Mouse (Mus musculus) ES-Bruce4 (cell line): ENCODE results near the gene B9d2. TPM values are rescaled to one million over a fixed set of nuclear protein-coding genes. Genes with fewer than 3 reads are reported as not detected.

Source experiments
- H3K27ac ChIP-seq: 2 replicates; pipeline ENCODE4 v1.5.1; 2012; ENCODE audit warnings: low read length, inconsistent platforms; ENCODE audit not compliant: insufficient read depth
- H3K27me3 ChIP-seq: 2 replicates; pipeline ENCODE4 v1.6.1; 2012; ENCODE audit warnings: mild to moderate bottlenecking, low read length, inconsistent platforms; ENCODE audit not compliant: control insufficient read depth, poor library complexity, insufficient read depth, severe bottlenecking
- H3K36me3 ChIP-seq: 2 replicates; pipeline ENCODE4 v1.6.1; 2012; ENCODE audit warnings: inconsistent platforms, mild to moderate bottlenecking, low read length, moderate library complexity; ENCODE audit not compliant: control insufficient read depth, poor library complexity, insufficient read depth, severe bottlenecking
- H3K4me1 ChIP-seq: one replicate; pipeline ENCODE4 v1.8.1; 2011; ENCODE audit warnings: low read length; ENCODE audit not compliant: control insufficient read depth, insufficient read depth
- H3K4me3 ChIP-seq: 2 replicates; pipeline ENCODE4 v1.5.1; 2011; ENCODE audit warnings: low read depth, mild to moderate bottlenecking, low read length
- H3K9ac ChIP-seq: 2 replicates; pipeline ENCODE4 v1.6.1; 2012; ENCODE audit warnings: low read depth, mild to moderate bottlenecking, inconsistent platforms; ENCODE audit not compliant: poor library complexity, severe bottlenecking
- H3K9me3 ChIP-seq: replicated peaks from 2 replicates; pipeline ENCODE4 v1.6.1; 2012; ENCODE audit warnings: mild to moderate bottlenecking, low read length, inconsistent platforms; ENCODE audit not compliant: control insufficient read depth, poor library complexity, insufficient read depth, severe bottlenecking
- CTCF ChIP-seq: IDR thresholded peaks from one replicate; pipeline ENCODE4 v1.8.1; 2011; ENCODE audit warnings: low read depth, low read length
- EP300 ChIP-seq: IDR thresholded peaks from 2 replicates; pipeline ENCODE4 v1.6.1; 2011; ENCODE audit warnings: low read depth, low read length; ENCODE audit not compliant: insufficient read depth
- POLR2A ChIP-seq: IDR thresholded peaks from one replicate; pipeline ENCODE4 v1.8.1; 2011; ENCODE audit warnings: low read length; ENCODE audit not compliant: insufficient read depth
- polyA plus RNA-seq: library from polyadenylated mRNA; stranded (reverse); fragments of >200 nt; gene quantifications from 2 replicates; pipeline ENCODE4 v1.2.4, GENCODE M21; 2011; ENCODE audit warnings: low read depth; ENCODE audit not compliant: missing spikeins, insufficient read depth, insufficient read length

The B9d2 gene
- polyA plus RNA-seq, 1 experiment, result 15.2 TPM

DNA sequence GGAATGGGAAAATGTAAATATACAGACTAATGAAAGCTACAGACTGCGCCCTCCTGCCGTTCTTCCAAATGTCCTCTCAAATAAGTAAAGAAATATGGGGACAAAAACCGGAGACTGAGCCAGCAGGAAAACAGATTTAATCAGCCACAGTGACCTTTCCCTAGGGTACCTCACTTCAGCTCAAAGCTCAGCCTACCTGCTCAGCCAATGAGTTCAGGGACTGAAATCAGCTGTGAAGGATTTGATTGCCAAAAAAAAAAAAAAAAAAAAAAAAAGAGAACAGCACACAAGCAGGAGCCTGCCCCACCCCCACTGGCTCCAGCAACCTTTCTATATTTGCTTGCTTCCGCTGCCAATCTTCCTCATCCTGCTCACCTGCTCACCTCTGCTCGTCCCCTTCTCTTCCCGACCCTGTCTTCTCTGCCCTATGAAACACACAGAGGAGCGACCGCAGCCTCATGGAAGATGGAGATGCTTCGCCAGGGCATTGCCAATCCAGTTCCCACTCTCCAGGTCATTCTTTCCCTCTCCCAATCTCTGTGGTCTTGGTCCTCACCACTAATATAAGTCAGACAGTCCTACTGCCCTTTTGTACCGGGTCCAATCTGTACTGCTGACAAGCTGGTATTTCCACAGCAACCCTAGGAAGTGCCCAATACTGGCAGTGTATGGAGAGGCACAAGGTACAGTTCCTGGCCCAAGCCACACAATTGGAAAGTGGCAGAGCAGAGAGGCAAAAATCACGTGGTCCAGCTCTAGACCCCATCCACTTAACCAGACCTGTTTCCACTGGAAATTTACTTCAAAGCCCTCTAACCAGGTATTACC lies 24.8 kb upstream of the B9d2 start:
- Histone ChIP-seq H3K9me3 (no peaks in the 10 kb centered on the region), H3K4me3 (no peak overlapping the region), H3K4me1 (no peaks in the 10 kb centered on the region), H3K27ac (peak overlapping the region; percentile 70), H3K36me3 (no peaks in the 10 kb centered on the region; the same call in 1 of the 2 replicates), H3K9ac (peak overlapping the region; percentile 21; the same call in 1 of the 2 replicates), H3K27me3 (no peaks in the 10 kb centered on the region)
- TF ChIP-seq EP300, result no peak
- TF ChIP-seq POLR2A, result no peak
- no peak for TF ChIP-seq CTCF

DNA sequence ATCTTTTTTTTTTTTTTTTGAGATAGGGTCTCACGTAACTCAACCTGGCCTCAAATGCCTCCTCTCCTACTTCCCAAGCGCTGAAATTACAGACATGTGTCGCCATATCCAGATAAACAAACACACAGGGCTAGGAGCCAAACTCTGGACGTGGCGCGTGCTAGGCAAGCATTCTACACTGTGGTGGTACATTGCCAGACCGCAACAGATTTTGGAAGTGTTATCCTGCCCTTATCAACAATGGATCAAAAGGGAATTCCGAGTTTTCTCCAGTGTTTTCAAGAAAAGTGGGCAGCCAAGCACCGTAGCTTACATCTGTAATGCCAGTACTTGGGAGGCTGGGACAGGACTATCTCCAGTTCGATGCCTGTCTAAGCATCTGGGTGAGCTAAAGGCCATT lies 22.8 kb upstream of the B9d2 start:
- no peaks in the 10 kb centered on the region for H3K27me3 ChIP-seq
- peak overlapping the region; percentile 65; the same call in 1 of the 2 replicates for H3K9ac ChIP-seq
- peaks cover 14% of the 10 kb centered on the region for H3K36me3 ChIP-seq
- no peaks in the 10 kb centered on the region for H3K9me3 ChIP-seq
- no peak overlapping the region for H3K27ac ChIP-seq
- H3K4me3 ChIP-seq, result peak overlapping the region; percentile 81
- TF ChIP-seq EP300, result no peak
- TF ChIP-seq POLR2A, result no peak
- no peak for TF ChIP-seq CTCF
- H3K4me1 ChIP-seq, result no peaks in the 10 kb centered on the region

DNA sequence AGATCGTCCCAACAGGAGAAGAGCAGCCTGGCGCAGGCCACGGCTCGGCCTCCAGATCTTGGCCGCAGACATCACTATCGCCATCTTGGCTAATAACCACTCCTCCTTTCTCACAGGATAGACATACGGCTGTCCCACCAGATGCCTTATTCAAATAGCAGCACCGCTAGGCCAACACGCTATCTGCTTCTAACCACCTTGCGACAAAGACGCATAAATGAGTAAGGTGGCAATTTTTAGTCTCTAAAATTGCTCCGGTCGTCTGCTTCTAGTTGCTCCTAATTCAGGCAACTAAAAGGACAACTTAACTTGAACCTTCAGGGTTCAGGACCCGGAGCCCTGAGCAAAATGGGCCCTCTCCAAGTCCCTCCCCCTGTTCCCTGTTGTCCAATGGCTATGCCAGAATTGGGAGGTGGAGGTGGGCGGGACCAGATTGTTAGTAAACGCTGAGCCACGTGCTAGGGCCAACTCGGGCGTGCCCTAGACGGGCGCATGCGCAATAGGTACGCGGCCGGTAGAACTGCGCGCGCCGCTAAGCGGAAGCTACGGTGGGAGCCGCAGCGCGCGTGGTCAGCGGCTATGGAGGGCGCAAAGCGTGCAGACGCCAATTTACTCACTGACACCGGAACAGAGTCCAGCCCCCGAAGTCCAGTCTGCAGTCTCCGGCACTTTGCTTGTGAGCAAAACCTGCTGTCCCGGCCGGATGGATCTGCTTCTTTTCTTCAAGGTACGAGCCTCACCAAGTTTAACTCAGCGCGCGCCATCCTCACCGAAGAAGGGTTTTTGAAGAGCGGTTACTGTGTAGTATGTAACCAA lies 21.7 kb upstream of the B9d2 start, which contains the start of the genes Bckdha and Exosc5:
Gene Bckdha (minus strand): TSS at position 325 of the 816 bp plus-strand sequence.
Gene Exosc5 (plus strand): TSS at position 508 of the 816 bp plus-strand sequence.
- Histone ChIP-seq H3K27me3 (no peaks in the 10 kb centered on the region), H3K4me1 (no peaks in the 10 kb centered on the region), H3K36me3 (peaks cover 22% of the 10 kb centered on the region), H3K27ac (no peak within 1 kb of the TSS), H3K9ac (peak within 1 kb of the TSS; percentile 65), H3K9me3 (no peaks in the 10 kb centered on the region), H3K4me3 (peak within 1 kb of the TSS; percentile 81)
- TF ChIP-seq CTCF (no peak), EP300 (no peak), POLR2A (peak; percentile 46)

DNA sequence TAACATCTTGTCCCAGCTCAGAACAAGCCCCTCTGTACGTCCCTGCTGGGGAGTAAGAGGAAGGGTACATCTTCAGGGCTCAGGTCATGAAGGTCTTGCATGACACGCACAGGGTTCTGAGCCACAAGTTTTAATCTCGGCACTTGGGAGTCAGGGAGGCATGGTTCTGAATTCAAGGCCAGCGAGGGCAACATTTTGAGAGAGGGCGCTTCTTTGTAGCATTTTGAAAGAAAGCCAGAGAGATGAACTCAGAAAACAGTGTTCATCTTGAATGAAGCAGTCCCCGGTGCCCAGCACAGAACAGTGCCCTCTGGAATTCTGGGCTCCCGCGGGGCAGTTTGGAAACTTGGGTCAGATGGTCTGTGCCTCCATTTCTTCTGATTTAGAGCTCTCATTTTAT lies 14.2 kb upstream of the B9d2 start:
- H3K4me1 ChIP-seq, result peaks cover 8% of the 10 kb centered on the region
- no peak overlapping the region for H3K9ac ChIP-seq
- peak overlapping the region; percentile 32; the same call in 1 of the 2 replicates for H3K27ac ChIP-seq
- no peak for TF ChIP-seq EP300
- TF ChIP-seq CTCF, result no peak
- TF ChIP-seq POLR2A, result no peak
- H3K9me3 ChIP-seq, result no peaks in the 10 kb centered on the region
- no peaks in the 10 kb centered on the region for H3K27me3 ChIP-seq
- H3K36me3 ChIP-seq, result peaks cover 38% of the 10 kb centered on the region
- no peak overlapping the region for H3K4me3 ChIP-seq

DNA sequence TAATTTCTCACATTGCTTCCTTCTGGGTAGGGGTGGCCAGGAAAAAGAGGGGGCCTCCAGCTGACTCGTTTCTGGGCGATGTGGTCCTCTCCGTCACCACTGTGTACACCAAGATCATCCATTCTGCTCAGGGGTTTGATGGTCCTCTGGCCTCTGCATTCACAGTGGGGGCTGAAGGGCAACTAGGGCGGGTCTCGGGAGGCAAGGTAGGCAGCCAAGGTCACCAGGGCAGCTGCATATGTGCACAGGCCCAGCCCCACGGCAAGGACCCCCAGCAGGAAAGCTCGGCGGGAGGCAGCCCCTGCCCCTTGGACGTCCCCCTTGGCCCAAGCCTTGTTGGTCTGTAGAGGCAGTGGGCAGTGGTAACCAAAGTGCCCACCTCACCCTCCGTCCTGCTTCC lies 11.4 kb upstream of the B9d2 start:
- TF ChIP-seq POLR2A (no peak), EP300 (peak; percentile 93)
- Histone ChIP-seq H3K27me3 (no peaks in the 10 kb centered on the region; the same call in 1 of the 2 replicates), H3K9me3 (no peaks in the 10 kb centered on the region), H3K27ac (peak overlapping the region; percentile 96), H3K4me3 (no peak overlapping the region), H3K9ac (no peak overlapping the region), H3K4me1 (peaks cover 8% of the 10 kb centered on the region), H3K36me3 (peaks cover 18% of the 10 kb centered on the region)

DNA sequence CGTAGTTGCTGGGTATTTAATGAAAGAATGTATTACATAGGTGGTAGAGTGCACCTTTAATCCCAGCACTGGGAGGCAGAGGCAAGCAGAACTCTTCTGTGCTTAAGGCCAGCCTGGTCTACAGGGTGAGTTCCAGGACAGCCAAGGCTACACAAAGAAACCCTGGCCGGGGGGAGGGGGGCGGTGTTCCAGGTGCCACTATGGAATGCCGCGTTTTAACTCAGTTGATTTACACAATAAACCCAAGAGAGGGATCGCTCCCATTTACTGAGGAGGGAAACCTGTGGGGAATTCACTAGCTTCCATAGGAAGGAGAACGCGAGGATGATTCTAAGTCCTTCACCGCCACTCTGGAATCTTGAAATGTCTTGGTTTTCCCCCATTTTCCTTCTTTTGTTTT lies 10.9 kb upstream of the B9d2 start:
- Histone ChIP-seq H3K9ac (no peak overlapping the region), H3K9me3 (no peaks in the 10 kb centered on the region), H3K27me3 (no peaks in the 10 kb centered on the region; the same call in 1 of the 2 replicates), H3K4me1 (peaks cover 8% of the 10 kb centered on the region), H3K4me3 (no peak overlapping the region), H3K27ac (peak overlapping the region; percentile 96), H3K36me3 (peaks cover 14% of the 10 kb centered on the region)
- TF ChIP-seq POLR2A (no peak), EP300 (peak; percentile 61; the same call in 1 of the 2 replicates)
